Mouse (Mus musculus) kidney, adult 8-10 months (tissue): ENCODE measurements at regions not wholly inside any gene's neighbourhood (a gene's known extent, or its start where the extent isn't known, plus 50 kb on each side); places are given as distances from the start of the nearest gene placed in this dataset.

Source experiments
- DNase-seq, 2 experiments: peaks; one replicate each; pipeline ENCODE4 v3.0.0; 2022

GRCm38 (mm10) chr13:63700747-63701146, 114.3 kb upstream of the Ercc6l2 start:
- no peak for DNase-seq

GRCm38 (mm10) chr13:63701199-63702175, 113.6 kb upstream of the Ercc6l2 start:
- DNase-seq, result no peak

- DNase-seq, result no peak
Measured at GRCm38 (mm10) chr13:63708567-63708966, 106.5 kb upstream of the Ercc6l2 start.

- no peak for DNase-seq
Measured at GRCm38 (mm10) chr13:63713137-63713536, 101.9 kb upstream of the Ercc6l2 start.

GRCm38 (mm10) chr13:63716498-63716897, 98.5 kb upstream of the Ercc6l2 start:
- DNase-seq, result no peak

- no peak for DNase-seq
Measured at GRCm38 (mm10) chr13:63717249-63717648, 97.8 kb upstream of the Ercc6l2 start.

GRCm38 (mm10) chr13:63718782-63719181, 96.3 kb upstream of the Ercc6l2 start:
- no peak for DNase-seq

- peak in 1 of 2 experiments; percentile 11 for DNase-seq
Measured at GRCm38 (mm10) chr13:63719351-63720207, 95.5 kb upstream of the Ercc6l2 start.

- no peak for DNase-seq
Measured at GRCm38 (mm10) chr13:63720610-63721009, 94.4 kb upstream of the Ercc6l2 start.

GRCm38 (mm10) chr13:63721011-63721625, 93.9 kb upstream of the Ercc6l2 start:
- no peak for DNase-seq

GRCm38 (mm10) chr13:63724293-63724692, 90.7 kb upstream of the Ercc6l2 start:
- no peak for DNase-seq

GRCm38 (mm10) chr13:63724843-63725582, 90.0 kb upstream of the Ercc6l2 start:
- DNase-seq, result no peak

GRCm38 (mm10) chr13:63726035-63726434, 89.0 kb upstream of the Ercc6l2 start:
- DNase-seq, result no peak

- no peak for DNase-seq
Measured at GRCm38 (mm10) chr13:63726509-63726908, 88.5 kb upstream of the Ercc6l2 start.

GRCm38 (mm10) chr13:63735739-63736138, 79.3 kb upstream of the Ercc6l2 start:
- DNase-seq, result no peak

GRCm38 (mm10) chr13:63741879-63742278, 73.2 kb upstream of the Ercc6l2 start:
- DNase-seq, result no peak

GRCm38 (mm10) chr13:63748788-63749187, 66.3 kb upstream of the Ercc6l2 start:
- DNase-seq, result no peak

- peak; percentile 2 to 30 for DNase-seq
Measured at GRCm38 (mm10) chr13:63749997-63750396, 65.0 kb upstream of the Ercc6l2 start.

GRCm38 (mm10) chr13:63751196-63751595, 63.8 kb upstream of the Ercc6l2 start:
- DNase-seq, result no peak

GRCm38 (mm10) chr13:63757061-63757460, 58.0 kb upstream of the Ercc6l2 start:
- DNase-seq, result peak in 1 of 2 experiments; percentile 17

GRCm38 (mm10) chr13:63761542-63761941, 53.5 kb upstream of the Ercc6l2 start:
- no peak for DNase-seq
